Mouse (Mus musculus) CH12.LX (cell line): Measurements from ENCODE around the gene Ldb2.

ENCODE experiments used
- CTCF ChIP-seq, 2 experiments: IDR thresholded peaks in 1 of 2; conservative IDR thresholded peaks in 1 of 2; 2 replicates each; pipeline ENCODE4 v1.5.1; 2011 to 2012; ENCODE audit warnings: low read depth in 2 of 2, low read length in 2 of 2, improper control_type of control experiment in 1 of 2, inconsistent platforms in 1 of 2, mild to moderate bottlenecking in 1 of 2, moderate library complexity in 1 of 2
- MEF2A ChIP-seq: IDR thresholded peaks from 2 replicates; pipeline ENCODE4 v1.6.1; 2014; ENCODE audit warnings: low read depth, mild to moderate bottlenecking, inconsistent platforms, low read length, improper control_type of control experiment, borderline replicate concordance
- POLR2A ChIP-seq: IDR thresholded peaks from 2 replicates; pipeline ENCODE4 v1.6.1; 2011; ENCODE audit warnings: low read depth, mild to moderate bottlenecking, improper control_type of control experiment, low read length

- TF ChIP-seq CTCF (conservative IDR thresholded peaks at IDR 0.05 in 1 of 2, IDR thresholded peaks at IDR 0.05 in 1 of 2; ENCODE audit: low read depth in 2 of 2, low read length in 2 of 2) (no peak), MEF2A (no peak), POLR2A (no peak)
Observed at GRCm38 (mm10) chr5:44627487-44627886, 172.0 kb downstream of the Ldb2 start.
